Mouse (Mus musculus): ENCODE measurements around the gene Slc41a2. TPM values are rescaled to one million over a fixed set of nuclear protein-coding genes. Genes with fewer than 3 reads are reported as not detected.

Slc41a2 gene
- total RNA-seq, 2 experiments from 2014 or later, result 1.3 to 1.5 TPM

GRCm38 (mm10) chr10:83321528-83321927 is 16.2 kb downstream of the Slc41a2 start:
- intact Hi-C loops (cut with DNase I), result no loop called here
- no peak for DNase-seq

- intact Hi-C loops (cut with DNase I), result no loop called here
- no peak for DNase-seq
Measured at GRCm38 (mm10) chr10:83320870-83321269, 16.8 kb downstream of the Slc41a2 start.

GRCm38 (mm10) chr10:83320396-83320795 is 17.3 kb downstream of the Slc41a2 start:
- intact Hi-C loops (cut with DNase I), result no loop called here
- no peak for DNase-seq

GRCm38 (mm10) chr10:83313033-83313432 is 24.6 kb downstream of the Slc41a2 start:
- no peak for DNase-seq
- intact Hi-C loops (cut with DNase I), result no loop called here

GRCm38 (mm10) chr10:83310356-83310755 is 27.3 kb downstream of the Slc41a2 start:
- DNase-seq, result no peak
- intact Hi-C loops (cut with DNase I), result no loop called here

GRCm38 (mm10) chr10:83301687-83302086 is 36.0 kb downstream of the Slc41a2 start:
- intact Hi-C loops (cut with DNase I), result no loop called here
- peak; percentile 4 to 8 for DNase-seq

- no peak for DNase-seq
- intact Hi-C loops (cut with DNase I), result no loop called here
Measured at GRCm38 (mm10) chr10:83301054-83301453, 36.6 kb downstream of the Slc41a2 start.

- no peak for DNase-seq
- intact Hi-C loops (cut with DNase I), result no loop called here
Measured at GRCm38 (mm10) chr10:83297017-83297416, 40.7 kb downstream of the Slc41a2 start.

GRCm38 (mm10) chr10:83294746-83295145 is 42.9 kb downstream of the Slc41a2 start:
- DNase-seq, result no peak
- intact Hi-C loops (cut with DNase I), result loop anchor here (2.0 kb wide), 1 partner anchor 386 kb away; no protein-coding TSS in a partner anchor

- no peak for DNase-seq
- intact Hi-C loops (cut with DNase I), result no loop called here
Measured at GRCm38 (mm10) chr10:83293352-83293751, 44.3 kb downstream of the Slc41a2 start.

- intact Hi-C loops (cut with DNase I), result no loop called here
- DNase-seq, result no peak
Measured at GRCm38 (mm10) chr10:83291731-83292130, 46.0 kb downstream of the Slc41a2 start.

GRCm38 (mm10) chr10:83287828-83288227 is 49.9 kb downstream of the Slc41a2 start:
- no peak for DNase-seq
- intact Hi-C loops (cut with DNase I), result no loop called here

GRCm38 (mm10) chr10:83286399-83286798 is 51.3 kb downstream of the Slc41a2 start:
- intact Hi-C loops (cut with DNase I), result no loop called here
- DNase-seq, result no peak

GRCm38 (mm10) chr10:83285724-83286256 is 51.9 kb downstream of the Slc41a2 start:
- intact Hi-C loops (cut with DNase I), result no loop called here
- no peak for DNase-seq

GRCm38 (mm10) chr10:83284916-83285315 is 52.8 kb downstream of the Slc41a2 start:
- DNase-seq, result no peak
- intact Hi-C loops (cut with DNase I), result no loop called here

- intact Hi-C loops (cut with DNase I), result no loop called here
- no peak for DNase-seq
Measured at GRCm38 (mm10) chr10:83266731-83267130, 71.0 kb downstream of the Slc41a2 start.

GRCm38 (mm10) chr10:83266241-83266640 is 71.4 kb downstream of the Slc41a2 start:
- DNase-seq, result no peak
- intact Hi-C loops (cut with DNase I), result no loop called here

- intact Hi-C loops (cut with DNase I), result no loop called here
- no peak for DNase-seq
Measured at GRCm38 (mm10) chr10:83264680-83265079, 73.0 kb downstream of the Slc41a2 start.

GRCm38 (mm10) chr10:83264056-83264455 is 73.6 kb downstream of the Slc41a2 start:
- no peak for DNase-seq
- intact Hi-C loops (cut with DNase I), result no loop called here

- DNase-seq, result no peak
- intact Hi-C loops (cut with DNase I), result no loop called here
Measured at GRCm38 (mm10) chr10:83261264-83261663, 76.4 kb downstream of the Slc41a2 start.

GRCm38 (mm10) chr10:83251377-83251776 is 86.3 kb downstream of the Slc41a2 start:
- no peak for DNase-seq
- intact Hi-C loops (cut with DNase I), result no loop called here

- intact Hi-C loops (cut with DNase I), result no loop called here
- DNase-seq, result no peak
Measured at GRCm38 (mm10) chr10:83248036-83248435, 89.6 kb downstream of the Slc41a2 start.

GRCm38 (mm10) chr10:83245720-83246119 is 92.0 kb downstream of the Slc41a2 start:
- intact Hi-C loops (cut with DNase I), result no loop called here
- no peak for DNase-seq
